Mouse (Mus musculus) kidney, adult 11 months (tissue): ENCODE measurements at regions not wholly inside any gene's neighbourhood (a gene's known extent, or its start where the extent isn't known, plus 50 kb on each side); places are given as distances from the start of the nearest gene placed in this dataset.

ENCODE experiments used
- DNase-seq: peaks from one replicate; pipeline ENCODE4 v3.0.0; 2022

DNA sequence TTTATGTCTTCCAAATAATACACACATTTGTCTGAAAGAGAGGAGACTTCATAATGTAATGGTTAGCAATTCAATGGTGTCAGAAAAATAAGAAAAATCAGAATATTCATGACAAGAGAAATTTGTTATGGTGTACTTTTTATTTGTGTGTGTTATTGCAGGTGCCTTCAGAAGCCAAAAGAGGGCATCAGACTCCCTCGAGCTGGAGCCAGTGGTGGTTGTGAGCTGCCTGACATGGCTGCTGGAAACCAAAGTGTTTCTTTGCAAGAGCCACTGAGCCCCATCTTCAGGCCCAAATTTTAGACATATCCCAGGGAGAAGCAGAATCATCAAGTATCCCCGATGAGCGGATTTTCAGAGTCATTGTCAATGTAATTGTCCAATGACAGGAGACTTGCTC, 81.9 kb downstream of the Tm2d3 start:
- no peak for DNase-seq

GRCm38 (mm10) chr7:65773948-65774347, 83.0 kb downstream of the Tm2d3 start:
- DNase-seq: no peak

DNA sequence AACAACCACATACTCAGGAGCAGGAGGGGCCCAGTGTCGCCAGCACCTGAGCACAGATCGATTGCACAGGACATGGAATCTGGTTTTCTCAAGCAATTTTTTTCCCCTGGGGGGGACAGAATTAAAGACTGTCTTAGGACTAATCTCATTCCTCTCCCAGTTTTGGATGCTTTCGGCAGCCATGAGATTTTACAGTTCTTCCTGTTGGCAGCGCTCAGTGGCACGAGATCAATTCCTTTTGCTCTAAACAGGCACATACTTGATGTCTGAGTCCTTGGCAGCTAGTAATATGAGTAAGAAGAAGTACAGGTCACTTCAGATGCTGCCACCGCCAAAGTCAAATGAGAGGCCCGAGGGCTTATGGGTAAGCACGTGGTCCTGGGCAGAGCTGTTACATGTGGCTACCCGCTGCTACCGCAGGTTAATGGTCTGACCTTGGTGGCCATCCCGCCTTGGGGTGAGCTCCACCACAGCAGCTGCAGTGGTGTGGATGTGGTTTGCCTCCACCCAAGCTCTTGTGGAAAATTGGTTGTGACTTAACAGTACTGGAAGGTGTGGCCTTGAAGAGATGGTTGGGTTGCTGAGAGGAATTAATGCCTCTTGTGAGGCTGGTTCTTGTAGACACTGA, 83.5 kb downstream of the Tm2d3 start:
- DNase-seq: no peak

DNA sequence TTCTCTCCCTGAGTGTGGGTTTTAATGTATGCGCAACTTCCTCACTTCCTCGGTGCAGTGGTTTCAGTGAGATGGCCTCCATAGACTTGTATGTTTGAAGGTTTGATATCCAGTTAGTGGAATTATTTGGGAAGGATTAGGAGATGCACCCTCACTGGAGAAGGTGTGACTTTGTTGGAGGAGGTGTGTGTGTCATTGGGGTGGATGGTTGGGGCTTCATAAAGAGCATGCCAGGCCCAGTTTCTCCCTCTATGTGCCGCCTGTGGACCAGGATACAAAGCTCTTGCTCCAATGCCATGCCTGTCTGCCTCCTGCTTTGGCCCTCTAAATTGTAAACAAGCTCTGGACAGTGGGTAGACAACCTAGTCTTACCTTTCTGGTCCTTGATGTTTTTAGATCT, 84.0 kb downstream of the Tm2d3 start:
- DNase-seq: no peak

DNA sequence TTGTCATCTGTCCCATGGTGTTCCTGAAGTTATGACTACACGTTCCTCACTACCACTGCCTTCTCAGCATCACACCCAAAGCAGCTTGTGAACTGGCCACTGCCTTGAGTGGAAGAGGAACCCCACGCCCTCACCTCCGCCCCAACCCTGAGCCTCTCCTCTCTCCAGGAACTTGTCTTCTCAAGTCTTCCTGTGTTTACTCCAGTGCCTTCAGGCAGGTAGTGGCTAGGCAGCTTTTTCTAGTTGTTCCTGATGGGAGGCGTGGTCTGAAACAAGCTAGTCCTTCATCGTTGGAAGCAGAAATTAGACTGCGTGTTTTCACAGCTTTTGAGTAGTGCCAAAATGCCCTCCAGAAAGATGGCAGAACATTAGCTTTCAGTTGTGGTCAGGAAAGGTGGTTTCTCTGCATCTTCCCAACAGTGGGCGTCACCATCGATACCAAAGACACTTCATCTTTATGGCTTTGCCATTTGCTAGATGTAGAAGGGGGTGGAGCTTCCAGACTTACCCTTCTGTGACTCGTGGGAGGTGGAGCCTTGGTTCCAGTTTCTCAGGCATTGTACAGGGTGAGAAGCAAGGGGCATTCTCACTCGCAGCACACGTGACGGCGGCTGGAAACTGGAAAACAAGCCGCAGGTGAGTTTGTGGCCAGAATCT, 81.7 kb upstream of the Pcsk6 start:
- no peak for DNase-seq

- DNase-seq: no peak
Measured at GRCm38 (mm10) chr7:65780578-65781370, 80.8 kb upstream of the Pcsk6 start.

- no peak for DNase-seq
Measured at GRCm38 (mm10) chr7:65782024-65782423, 79.5 kb upstream of the Pcsk6 start.

DNA sequence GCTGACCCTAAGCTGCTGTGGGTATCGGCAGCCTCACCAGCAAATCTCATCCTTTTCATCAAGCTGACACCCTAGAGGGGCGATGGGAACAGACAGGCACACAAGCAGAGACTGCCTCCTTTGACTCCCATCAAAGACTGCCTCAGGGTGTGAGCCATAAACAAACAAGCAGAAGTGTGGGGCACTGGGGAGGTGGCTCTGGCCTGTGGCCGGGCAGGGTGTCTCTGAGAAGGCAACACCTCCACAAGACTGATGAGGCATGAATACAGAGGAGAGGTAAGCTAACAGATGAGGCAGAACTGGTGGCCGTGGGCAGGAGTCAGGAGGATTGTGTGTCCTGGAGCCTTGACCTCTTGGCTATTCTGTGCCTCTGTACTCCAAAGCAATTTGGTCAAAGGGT, 77.8 kb upstream of the Pcsk6 start:
- no peak for DNase-seq

- DNase-seq: no peak
Measured at GRCm38 (mm10) chr7:65786916-65787315, 74.6 kb upstream of the Pcsk6 start.

DNA sequence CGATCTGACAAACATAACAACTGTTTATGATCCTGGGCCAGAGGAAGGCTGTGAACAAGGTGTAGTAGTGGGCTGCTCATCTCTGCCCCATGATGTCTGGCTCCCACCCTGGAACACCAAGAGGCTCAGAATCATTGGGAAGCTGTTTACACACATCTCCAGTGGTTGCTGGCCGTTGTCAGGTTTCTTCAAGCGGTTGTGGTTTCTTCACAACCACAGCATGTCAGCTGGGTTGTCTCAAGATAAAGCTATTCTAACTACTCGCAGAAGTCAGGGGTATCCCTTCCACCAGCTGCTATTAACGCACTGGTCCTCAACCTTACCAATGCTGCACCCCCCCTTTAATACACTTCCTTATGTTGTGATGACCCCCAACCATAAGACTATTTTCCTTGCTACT, 73.7 kb upstream of the Pcsk6 start:
- no peak for DNase-seq

GRCm38 (mm10) chr7:65790264-65790663, 71.3 kb upstream of the Pcsk6 start:
- DNase-seq: no peak

DNA sequence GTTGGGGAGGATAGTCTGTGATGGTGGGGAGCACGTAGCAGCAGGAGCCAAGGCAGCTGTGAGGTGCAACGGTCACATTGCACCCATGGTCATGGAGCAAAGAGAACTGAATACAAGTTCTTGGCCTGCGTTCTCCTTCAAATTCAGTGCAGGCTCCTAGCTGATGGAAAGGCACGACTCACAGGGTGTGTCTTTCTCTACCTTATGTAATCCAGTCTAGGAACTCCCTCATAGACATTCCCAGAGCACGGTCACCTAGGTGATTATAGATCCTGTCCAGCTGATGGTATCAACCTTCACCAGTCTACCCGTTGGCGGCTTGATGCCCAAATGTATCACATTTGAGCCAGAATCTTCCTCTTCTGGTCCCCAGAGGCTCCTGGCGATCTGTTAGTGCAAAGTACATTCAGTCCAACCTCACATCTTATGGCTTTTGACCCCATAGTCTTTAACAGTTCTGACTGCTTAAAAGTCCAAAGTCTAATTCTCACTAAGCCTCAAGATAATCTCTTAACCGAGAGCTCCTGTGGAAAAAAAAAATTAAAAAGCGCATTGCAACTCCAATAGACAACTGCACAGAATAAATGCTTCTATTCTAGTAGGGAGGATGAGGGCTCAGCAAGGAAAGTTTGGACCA, 69.2 kb upstream of the Pcsk6 start:
- no peak for DNase-seq

- no peak for DNase-seq
Measured at GRCm38 (mm10) chr7:65802306-65802705, 59.2 kb upstream of the Pcsk6 start.

GRCm38 (mm10) chr7:65802806-65803205, 58.7 kb upstream of the Pcsk6 start:
- DNase-seq: no peak

DNA sequence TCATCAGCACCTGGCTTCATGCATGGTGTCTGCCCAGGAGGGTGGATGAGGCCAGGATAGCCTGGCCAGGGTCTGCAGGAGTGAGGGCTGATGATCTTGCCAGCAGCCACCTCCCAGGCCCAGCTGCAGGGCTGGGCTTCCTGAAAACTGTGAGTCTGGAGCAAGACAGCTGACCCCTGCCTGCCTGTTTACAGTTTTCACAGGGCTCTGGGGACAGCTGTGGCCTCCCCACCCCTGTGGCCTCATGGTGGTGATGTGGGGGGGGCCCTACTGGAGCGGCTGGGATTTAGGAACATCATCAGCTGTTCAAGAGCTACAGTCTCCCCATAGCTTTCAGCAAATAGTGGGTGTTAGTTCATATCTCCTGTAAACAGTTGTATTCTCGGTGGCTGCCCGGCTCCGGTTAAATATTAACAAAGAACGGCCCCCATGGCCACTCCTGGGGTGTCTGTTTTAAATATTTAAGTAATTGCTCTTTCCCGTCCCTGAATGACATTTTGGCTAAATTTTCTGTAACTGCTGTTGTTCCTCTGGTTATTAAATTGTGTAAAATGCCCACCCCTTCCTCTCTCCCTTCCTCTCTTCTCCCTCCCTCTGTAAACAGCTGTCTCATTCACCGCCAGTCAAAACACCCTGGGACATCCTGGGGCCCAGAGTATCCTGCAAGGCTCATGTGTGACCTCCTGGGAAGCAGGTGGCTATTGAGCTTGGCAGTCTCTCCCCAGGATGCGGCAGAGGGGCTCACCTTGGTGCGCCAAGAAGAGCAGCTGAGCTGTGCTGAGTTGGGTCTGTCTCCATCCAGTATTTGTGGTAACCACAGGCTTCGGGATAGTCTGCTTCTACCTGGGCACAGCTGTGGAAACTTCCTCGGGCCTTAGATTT, 57.9 kb upstream of the Pcsk6 start:
- peak; percentile 16 for DNase-seq
